Mouse (Mus musculus) embryo, embryonic 9.5 days (tissue): Measurements from ENCODE around the gene Srd5a2.

Experiments used
- DNase-seq: peaks from one replicate; pipeline ENCODE4 v3.0.0-alpha.2; 2017; ENCODE audit errors: extremely low spot score

Gene Srd5a2

DNA sequence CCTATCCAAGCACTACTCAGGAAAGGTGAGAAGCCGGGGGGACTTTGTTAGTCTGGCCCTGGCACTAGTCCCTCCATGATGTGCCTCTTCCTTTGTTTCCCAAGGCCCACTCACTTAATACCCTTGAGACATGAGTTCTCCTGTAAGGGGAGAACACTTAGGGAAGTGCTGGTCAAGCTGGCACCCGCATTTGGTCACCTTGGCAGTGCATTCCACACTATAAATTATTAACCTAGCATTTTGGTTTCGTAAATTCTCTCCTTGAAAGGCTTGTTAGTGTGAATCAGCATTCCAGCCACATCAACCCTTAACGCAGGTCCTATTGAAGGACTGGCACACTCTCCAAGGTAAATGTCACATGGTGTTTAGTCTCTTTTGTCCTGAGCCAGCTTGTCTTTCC is 61.8 kb downstream of the Srd5a2 start:
- DNase-seq: no peak

DNA sequence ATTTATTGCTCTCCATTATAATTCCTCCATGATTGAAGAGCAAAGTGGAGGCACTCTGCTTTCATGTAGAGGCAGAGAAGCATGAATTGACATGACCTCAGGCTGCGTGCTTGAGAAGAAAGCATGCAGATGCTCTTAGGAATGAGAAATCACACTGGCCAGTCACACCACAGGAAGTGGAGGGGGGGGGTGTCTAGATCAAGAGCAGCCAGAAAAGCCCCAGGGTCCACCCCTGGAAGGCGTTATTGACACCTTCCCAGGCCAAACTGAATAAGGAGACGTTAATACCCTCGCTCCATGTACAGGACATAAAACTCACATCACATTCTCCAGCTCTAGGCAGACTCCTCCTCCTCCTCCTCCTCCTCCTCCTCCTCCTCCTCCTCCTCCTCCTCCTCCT is 63.2 kb downstream of the Srd5a2 start:
- DNase-seq: peak; percentile 17

DNA sequence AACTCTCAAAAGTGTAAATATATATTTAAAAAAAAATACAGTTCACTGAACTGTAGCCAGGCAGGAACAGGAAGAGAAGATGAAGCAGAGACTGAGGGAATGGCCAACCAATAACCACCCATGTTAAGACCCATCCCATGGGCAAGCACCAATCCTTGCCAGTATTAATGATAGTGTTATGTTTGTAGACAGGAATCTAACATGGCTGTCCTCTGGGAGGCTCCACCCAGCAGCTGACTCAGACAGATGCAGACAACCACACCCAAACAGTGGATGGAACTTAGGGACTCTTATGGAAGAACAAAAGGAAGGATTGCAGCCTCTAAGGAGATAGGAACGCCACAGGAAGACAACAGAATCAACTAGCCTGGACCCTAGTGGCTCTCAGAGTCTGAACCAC is 64.8 kb downstream of the Srd5a2 start:
- no peak for DNase-seq

DNA sequence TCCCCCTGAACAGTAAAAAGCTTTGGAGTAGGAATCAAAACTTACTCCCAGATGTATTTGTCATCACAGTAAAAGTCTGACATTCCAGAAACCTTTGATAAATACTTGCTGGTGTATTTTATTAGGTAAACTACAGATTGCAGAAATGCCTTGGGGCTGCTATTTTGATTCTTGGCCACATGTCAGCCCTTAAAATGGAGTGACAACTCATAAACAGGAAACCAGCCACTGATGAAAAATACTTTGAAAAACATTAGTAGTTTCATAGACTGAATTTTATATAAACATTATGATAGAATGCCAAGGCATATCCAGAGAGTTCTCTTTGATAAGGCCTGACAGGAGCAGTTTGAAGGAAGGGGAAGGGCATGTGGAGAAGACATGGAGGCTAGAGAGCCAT is 71.7 kb downstream of the Srd5a2 start:
- no peak for DNase-seq

DNA sequence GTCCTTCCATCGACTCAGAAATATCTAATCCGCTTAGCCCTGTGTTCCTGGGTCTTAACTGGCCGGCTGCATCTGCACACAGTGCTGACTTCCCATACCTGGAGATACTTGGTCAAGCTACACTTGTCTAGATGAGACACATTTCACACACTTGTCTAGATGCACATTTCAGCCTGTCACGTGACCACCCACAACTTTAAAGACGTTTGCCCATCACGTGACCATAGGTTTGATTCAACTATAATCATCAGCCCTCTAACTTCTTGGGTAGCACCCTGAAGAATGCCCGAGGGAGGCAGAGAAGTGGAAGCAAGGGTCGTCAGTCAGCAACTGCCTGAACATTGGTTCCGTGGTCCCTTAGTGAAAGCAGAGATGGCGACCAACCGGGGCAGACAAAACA is 75.1 kb downstream of the Srd5a2 start:
- no peak for DNase-seq

DNA sequence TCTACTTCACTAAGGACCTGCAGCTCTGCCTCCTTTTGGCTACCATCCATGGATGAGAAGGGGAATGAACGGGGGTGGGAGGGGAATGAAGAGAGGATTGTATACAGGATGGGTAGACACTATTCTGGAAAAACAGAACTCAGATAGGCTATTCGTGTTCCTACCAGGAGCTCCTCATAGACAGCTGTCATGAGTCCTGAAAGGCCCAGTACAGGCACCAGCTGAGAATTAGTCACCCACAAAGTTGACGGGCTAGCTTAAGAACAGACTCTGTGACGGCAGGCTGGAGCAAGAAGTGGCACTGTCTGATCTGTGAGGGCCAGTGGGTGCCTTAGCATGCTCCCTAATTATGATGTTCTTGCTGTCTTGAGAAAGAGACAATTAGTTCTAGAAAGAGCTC is 76.4 kb downstream of the Srd5a2 start:
- no peak for DNase-seq

DNA sequence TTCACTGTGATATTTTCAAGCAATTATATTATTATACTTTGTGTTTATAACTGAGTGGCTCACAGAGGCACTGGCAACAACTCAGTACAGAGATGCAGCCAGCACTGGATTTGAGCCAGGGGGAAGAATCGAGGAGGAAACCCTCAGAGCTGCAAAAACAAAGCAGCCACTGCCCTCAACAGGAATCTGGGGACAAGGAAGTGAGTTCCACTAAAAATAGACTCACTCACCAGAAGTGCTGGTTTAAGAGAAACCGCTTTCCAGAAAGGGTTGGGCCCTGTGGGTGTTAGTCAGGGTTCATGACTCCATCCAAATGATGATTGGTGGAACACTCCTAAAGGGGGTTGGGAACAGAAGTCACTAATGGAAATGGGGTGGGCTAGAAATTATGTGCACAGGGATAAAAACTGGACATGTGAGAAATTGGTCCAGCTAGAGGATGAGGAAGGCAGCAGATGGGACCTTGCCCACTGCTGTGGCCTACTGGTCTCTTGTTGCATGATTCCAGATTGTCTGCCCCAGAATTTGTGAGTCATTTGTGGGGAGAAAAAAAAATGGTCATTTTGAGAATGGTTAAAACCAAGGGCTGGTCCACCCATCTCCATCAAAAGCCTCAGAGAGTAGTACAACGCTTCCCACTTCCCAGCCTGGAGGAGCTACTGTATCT is 77.2 kb downstream of the Srd5a2 start:
- DNase-seq: no peak
